Mouse (Mus musculus): Measurements from ENCODE around the gene Gm42957. TPM values are rescaled to one million over a fixed set of nuclear protein-coding genes. Genes with fewer than 3 reads are reported as not detected.
"Not testable (repeated sequence)": the region's sequence is repeated elsewhere in the genome, so short reads cannot be mapped to it uniquely, and the experiment has no call there.

Gene Gm42957
- under 1 TPM; 0.35 to 0.70 TPM for total RNA-seq (2021)
- long read RNA-seq, experiment 1 = 0 reads
- long read RNA-seq, experiment 2 = 0 reads

- DNase-seq (ENCODE audit: low spot score in 2 of 2) = peak; percentile 90 to 92
Observed at GRCm38 (mm10) chr3:96634928-96635879, at the start of gene Gm42957, which contains the start of gene Pex11b. Gene Gm42957, plus strand, starts transcription at chr3:96635474. Gene Pex11b, plus strand, starts transcription at chr3:96635376.

- DNase-seq (ENCODE audit: low spot score in 2 of 2) = no peak
Observed at GRCm38 (mm10) chr3:96590657-96591056, 44.6 kb upstream of the Gm42957 start.

GRCm38 (mm10) chr3:96593374-96593773 lies 41.9 kb upstream of the Gm42957 start:
- no peak for DNase-seq (ENCODE audit: low spot score in 2 of 2)

GRCm38 (mm10) chr3:96593790-96594560 lies 41.3 kb upstream of the Gm42957 start, which contains the start of gene Polr3gl:
Gene Polr3gl, minus strand, starts transcription at chr3:96594181.
- DNase-seq (ENCODE audit: low spot score in 2 of 2) = peak; percentile 87 to 88

- no peak for DNase-seq (ENCODE audit: low spot score in 2 of 2)
Observed at GRCm38 (mm10) chr3:96594851-96595250, 40.4 kb upstream of the Gm42957 start.

- DNase-seq (ENCODE audit: low spot score in 2 of 2) = no peak
Observed at GRCm38 (mm10) chr3:96595661-96596060, 39.6 kb upstream of the Gm42957 start.

- peak; percentile 46 to 62 for DNase-seq (ENCODE audit: low spot score in 2 of 2)
Observed at GRCm38 (mm10) chr3:96596228-96596707, 39.0 kb upstream of the Gm42957 start, which contains the start of gene Ankrd34a. Gene Ankrd34a, plus strand, starts transcription at chr3:96596636.

GRCm38 (mm10) chr3:96596855-96597254 lies 38.4 kb upstream of the Gm42957 start:
- DNase-seq (ENCODE audit: low spot score in 2 of 2) = no peak

GRCm38 (mm10) chr3:96597435-96597891 lies 37.8 kb upstream of the Gm42957 start:
- no peak for DNase-seq (ENCODE audit: low spot score in 2 of 2)

GRCm38 (mm10) chr3:96598156-96599068 lies 36.9 kb upstream of the Gm42957 start:
- peak; percentile 71 to 74 for DNase-seq (ENCODE audit: low spot score in 2 of 2)

GRCm38 (mm10) chr3:96599069-96599393 lies 36.2 kb upstream of the Gm42957 start:
- no peak for DNase-seq (ENCODE audit: low spot score in 2 of 2)

GRCm38 (mm10) chr3:96599411-96599810 lies 35.9 kb upstream of the Gm42957 start:
- DNase-seq (ENCODE audit: low spot score in 2 of 2) = no peak

- DNase-seq (ENCODE audit: low spot score in 2 of 2) = peak; percentile 82 to 83
Observed at GRCm38 (mm10) chr3:96600639-96601250, 34.5 kb upstream of the Gm42957 start, which contains the start of gene Lix1l. Gene Lix1l, plus strand, starts transcription at chr3:96601149.

GRCm38 (mm10) chr3:96601251-96601787 lies 34.0 kb upstream of the Gm42957 start:
- DNase-seq (ENCODE audit: low spot score in 2 of 2) = peak; percentile 63 to 69

- no peak for DNase-seq (ENCODE audit: low spot score in 2 of 2)
Observed at GRCm38 (mm10) chr3:96601941-96602703, 33.2 kb upstream of the Gm42957 start.

GRCm38 (mm10) chr3:96602704-96603084 lies 32.6 kb upstream of the Gm42957 start:
- no peak for DNase-seq (ENCODE audit: low spot score in 2 of 2)

- no peak for DNase-seq (ENCODE audit: low spot score in 2 of 2)
Observed at GRCm38 (mm10) chr3:96603311-96603710, 32.0 kb upstream of the Gm42957 start.

- not testable (repeated sequence) for DNase-seq (ENCODE audit: low spot score in 2 of 2)
Observed at GRCm38 (mm10) chr3:96606007-96606406, 29.3 kb upstream of the Gm42957 start.

- DNase-seq (ENCODE audit: low spot score in 2 of 2) = no peak
Observed at GRCm38 (mm10) chr3:96606618-96607017, 28.7 kb upstream of the Gm42957 start.

Data from adrenal gland, adult 18-20 months (tissue).